Mouse (Mus musculus): Measurements from ENCODE around the gene Tssk3. TPM values are rescaled to one million over a fixed set of nuclear protein-coding genes. Genes with fewer than 3 reads are reported as not detected.
"Not testable (repeated sequence)": the region's sequence is repeated elsewhere in the genome, so short reads cannot be mapped to it uniquely, and the experiment has no call there.

Tssk3 gene
- total RNA-seq, 2 experiments from 2014 or later = not detected

DNA sequence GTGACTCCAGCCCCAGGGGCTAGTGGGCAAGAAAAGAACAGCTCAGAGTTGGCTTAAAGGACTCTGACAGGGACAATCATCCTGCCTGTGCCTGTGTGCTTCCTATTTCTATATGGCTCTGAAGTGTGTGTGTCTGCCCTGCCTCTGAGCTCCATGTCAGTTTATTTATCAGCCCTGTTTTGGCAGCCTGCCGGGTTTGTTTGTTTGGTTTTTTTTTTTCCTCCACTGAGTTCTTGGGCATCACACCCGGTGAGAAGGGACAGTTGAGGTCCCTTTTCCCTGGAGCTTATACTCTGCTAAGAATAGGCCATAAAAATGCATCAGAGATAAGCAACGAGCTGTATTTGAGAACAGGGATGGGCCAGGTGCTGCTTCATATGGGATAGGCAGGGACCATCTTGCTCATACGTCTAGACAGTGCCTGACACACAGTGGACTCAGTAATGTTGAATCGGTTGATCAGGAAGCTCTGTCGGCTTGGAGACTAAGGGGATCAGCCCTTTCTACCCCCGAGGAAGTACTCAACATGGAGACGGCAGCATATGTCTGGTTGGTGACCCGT lies 11.6 kb upstream of the Tssk3 start:
- no peak for ATAC-seq (ENCODE audit: poor library complexity, severe bottlenecking)

DNA sequence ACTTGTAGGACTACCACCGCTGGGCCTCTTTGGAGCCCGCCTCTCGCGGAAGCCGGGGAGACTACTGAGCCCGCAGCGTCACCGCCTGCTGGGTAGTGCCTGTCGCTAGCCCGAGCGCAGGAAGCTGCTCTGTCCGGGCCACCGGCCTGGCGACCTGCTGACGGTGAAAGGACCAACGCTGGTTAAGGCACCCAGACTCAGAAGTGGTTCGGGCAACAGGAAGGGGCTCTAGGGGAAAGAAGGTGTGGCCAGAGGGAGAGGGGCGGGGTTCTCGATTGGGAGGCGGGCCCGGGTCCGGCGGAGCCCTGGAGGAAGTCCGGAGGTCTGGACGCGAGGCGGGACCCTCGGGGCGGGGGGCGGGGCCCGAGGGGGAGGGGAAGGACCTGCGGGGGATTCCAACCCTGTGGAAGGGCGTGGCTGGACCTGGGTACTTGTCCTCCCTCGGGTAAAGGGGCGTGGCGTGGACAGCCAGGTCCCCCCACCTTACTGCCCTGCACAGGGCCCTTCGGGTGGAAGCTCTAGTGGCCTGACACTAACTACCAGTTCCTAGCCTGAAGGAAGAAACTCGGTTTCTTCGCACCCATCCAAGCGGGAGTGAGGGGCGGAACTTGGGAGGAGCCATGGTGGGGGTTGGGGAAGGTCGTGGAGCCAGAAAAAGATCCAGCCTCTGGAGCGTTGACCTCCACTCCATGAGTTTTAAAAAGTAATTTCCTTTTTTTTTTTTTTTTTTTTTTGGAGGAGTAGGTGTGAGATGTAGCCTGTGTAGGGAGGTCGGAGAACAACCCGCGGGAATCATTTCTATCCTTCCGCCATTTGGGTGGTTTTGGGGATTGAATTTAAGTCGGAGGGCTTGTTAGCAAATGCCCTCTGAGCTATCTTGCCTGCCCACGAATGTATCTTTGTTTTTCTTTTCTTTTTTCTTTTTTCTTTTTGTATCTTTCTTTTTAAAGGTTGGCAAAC lies 10.1 kb upstream of the Tssk3 start:
- ATAC-seq (ENCODE audit: poor library complexity, severe bottlenecking) = peak; percentile 72

DNA sequence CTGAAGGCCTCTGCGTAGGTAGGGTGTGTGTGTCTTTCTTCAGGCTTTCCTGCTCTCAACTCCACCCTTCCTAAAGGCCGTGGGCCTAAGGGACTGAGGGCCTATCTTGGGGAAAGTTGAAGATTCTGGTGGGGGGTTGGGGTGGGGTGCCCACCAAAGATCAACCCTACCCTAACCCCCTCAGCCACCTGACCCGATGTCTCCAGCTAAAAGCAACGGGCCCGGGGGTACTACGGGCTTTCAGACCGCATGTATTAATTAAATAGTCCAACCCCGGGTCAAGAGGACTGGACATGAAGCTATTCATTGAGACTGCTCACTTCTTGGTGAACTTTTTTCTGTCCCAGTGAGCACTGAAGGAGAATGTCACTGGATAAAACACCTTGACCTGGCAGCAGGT lies 9.2 kb upstream of the Tssk3 start:
- ATAC-seq (ENCODE audit: poor library complexity, severe bottlenecking) = no peak

DNA sequence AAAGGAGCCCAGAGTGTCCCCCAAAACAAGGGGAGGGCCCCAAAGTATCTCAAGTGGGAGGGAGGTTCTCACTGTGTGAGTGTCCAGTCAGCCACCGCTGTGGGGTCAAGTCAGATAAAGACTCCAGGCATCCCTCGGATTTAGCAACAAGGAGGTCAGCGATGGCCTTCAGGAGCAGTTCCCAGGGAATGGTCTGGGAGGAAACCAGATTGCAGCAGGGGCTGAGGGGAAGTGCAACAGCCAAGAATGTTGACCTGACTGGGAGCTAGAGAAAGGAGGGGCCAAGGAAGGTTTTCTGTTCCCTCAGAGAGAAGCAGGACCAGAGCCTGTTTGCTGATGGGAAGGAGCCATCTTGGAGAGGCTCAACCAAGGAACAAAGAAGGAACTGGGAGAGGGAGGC lies 8.1 kb upstream of the Tssk3 start:
- ATAC-seq (ENCODE audit: poor library complexity, severe bottlenecking) = no peak

DNA sequence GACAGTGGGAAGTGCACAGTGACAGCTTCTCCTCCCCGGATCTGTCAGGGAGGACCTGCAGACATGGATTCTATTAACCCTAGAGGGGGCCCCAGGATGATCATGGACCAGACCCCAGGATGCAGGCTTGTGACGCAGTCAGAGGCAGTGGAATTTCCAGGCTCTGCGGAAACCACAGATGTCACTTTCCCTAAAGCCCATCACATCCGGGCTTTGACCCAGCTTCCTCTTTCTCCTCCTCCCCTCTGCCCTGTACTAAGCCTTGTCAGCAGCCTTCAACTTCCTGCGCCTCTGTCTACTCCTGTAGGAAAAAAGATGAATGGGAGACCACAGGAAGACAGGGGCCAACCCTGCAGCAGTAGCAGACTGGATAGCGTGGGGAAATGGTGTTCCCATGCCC lies 5.8 kb upstream of the Tssk3 start:
- peak; percentile 61 for ATAC-seq (ENCODE audit: poor library complexity, severe bottlenecking)

DNA sequence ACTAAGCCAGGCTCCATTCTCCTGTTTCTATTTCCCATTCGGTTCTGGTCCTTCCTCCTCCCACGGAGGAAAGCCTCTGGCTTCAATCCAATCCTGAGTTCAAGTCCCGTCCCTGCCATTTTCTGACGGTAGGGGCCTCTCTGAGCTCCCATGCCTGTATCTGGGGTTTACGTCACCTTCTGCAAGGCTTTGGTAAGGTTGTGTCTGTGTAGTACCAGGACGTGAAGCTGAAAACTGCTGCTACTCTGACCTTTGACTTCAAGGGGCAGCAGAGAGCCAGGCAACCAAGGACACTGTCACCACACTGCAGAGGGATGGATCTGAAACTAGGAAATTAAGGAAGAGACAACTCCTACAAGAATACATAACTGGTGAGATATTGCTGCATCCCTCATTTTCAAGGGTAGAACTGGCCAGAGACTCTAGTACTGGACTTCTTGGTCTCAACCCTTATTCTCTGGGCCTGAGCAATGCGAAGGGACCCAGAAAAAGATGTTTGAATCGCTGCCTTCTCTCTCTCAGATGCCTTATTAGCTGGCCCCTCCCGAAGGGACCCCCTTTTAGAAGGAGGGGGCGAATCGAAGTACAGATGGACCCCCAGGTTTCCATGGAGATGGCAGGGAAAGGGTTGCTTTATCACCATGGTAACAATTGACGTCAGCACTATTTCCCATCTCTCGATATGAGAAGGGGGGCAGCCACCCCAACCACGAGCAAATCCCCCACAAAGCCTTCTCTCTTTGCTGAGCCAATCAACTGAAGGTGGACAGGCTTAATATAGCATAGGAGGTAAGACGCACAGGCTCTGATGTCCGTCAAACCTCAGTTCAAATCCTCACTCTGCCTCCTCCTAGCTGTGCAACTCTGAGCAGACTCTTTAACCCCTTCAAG lies 5.1 kb upstream of the Tssk3 start:
- peak; percentile 53 for ATAC-seq (ENCODE audit: poor library complexity, severe bottlenecking)

DNA sequence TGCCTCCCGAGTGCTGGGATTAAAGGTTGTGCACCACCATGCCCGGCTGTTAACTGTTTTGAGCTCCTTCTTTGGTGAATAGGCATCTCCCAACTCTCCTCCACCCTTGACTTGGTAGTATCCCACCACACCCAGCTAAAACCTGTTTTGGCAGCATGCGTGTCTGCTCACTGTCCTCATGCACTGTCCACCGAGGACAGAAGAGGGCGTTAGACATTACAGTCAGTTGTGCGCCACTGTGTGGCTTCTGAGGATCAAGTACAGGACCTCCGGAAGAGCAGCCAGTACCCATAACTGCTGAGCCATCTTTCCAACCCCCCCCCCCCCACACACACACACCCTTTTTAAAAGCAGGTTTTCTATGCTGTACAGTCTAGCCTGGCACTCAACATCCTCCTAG lies 3.9 kb upstream of the Tssk3 start:
- ATAC-seq (ENCODE audit: poor library complexity, severe bottlenecking) = no peak

DNA sequence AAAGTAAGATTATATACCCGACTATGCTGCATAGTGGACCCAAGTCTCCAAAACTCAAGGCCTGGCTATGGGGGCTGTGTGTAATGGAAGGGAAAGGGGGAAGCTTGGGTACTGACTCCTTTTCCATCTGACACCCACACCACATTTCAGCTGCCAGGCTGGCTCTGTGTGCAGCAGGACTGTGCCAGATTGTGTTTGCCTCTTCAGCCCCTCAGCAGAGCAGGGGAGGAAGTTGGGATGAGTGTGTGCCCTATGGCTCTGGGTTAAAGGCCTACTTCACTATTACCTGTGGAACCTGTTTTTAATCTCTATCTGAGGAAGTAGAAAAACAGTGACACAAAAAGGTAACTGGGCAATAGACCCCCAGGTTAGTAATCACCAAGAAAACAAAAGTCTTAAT lies 9.7 kb downstream of the Tssk3 start:
- no peak for ATAC-seq (ENCODE audit: poor library complexity, severe bottlenecking)

DNA sequence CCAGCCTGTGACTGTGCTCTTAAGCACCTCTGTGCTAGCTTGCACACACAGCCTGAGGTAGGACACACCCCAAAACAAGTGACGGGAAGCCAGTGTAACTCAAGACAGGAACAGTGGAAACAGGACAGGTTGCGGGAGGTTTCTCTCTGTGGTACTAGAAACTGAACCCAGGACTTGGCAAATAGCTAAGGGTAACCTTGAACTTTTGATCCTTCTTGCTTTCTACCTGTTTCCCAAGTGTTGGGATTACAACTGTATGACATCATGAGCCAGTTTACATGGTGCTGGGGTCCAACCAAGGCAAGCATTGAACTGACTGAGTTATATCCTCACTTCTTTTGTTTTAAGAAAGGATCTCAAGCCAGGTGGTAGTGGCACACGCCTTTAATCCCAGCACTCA lies 11.0 kb downstream of the Tssk3 start:
- ATAC-seq (ENCODE audit: poor library complexity, severe bottlenecking) = no peak

DNA sequence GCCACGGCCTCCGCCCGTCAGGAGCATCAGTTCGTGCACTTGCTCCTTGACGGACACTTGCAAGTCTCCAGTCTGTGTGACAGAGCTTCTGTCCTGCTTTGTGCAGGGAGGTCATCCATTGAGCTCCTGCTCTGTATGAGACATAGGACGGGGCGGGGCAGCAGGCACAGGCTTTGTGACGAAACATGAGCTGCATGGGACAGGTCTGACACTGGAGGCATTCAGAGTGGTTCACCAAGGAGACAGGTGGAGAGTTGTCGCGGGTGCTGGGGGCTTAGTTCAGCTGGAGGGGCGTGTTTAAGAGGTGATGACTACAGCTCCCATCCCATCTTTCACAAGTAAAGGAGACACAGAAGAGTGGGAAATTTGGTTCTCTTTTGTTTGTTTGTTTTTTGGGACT lies 14.8 kb downstream of the Tssk3 start:
- no peak for ATAC-seq (ENCODE audit: poor library complexity, severe bottlenecking)

DNA sequence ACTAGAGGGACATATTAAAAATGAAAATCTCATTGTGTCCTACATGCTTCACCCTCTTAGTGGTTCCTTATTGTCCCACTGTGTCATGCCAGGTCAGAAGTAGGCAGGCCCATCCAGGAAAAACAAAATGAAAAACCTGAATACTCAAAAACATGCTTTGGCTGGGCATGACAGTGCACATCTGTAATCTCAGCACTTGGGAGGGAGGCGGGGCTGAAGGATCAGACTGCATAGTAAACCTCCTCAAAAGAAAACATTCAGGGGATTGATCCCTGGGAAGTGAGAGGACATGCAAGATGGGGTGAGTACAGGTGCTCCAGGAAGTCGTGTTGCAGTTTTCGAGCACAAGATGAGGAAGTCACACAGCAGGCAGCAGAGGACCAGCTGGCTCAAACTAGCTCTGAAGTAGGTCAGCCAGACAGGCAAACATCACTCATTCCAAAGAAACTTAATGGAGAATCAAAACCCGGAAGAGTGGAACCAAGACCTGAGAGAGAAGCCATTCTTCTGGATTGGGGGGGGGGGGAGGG lies 26.5 kb downstream of the Tssk3 start:
- no peak for ATAC-seq (ENCODE audit: poor library complexity, severe bottlenecking)

DNA sequence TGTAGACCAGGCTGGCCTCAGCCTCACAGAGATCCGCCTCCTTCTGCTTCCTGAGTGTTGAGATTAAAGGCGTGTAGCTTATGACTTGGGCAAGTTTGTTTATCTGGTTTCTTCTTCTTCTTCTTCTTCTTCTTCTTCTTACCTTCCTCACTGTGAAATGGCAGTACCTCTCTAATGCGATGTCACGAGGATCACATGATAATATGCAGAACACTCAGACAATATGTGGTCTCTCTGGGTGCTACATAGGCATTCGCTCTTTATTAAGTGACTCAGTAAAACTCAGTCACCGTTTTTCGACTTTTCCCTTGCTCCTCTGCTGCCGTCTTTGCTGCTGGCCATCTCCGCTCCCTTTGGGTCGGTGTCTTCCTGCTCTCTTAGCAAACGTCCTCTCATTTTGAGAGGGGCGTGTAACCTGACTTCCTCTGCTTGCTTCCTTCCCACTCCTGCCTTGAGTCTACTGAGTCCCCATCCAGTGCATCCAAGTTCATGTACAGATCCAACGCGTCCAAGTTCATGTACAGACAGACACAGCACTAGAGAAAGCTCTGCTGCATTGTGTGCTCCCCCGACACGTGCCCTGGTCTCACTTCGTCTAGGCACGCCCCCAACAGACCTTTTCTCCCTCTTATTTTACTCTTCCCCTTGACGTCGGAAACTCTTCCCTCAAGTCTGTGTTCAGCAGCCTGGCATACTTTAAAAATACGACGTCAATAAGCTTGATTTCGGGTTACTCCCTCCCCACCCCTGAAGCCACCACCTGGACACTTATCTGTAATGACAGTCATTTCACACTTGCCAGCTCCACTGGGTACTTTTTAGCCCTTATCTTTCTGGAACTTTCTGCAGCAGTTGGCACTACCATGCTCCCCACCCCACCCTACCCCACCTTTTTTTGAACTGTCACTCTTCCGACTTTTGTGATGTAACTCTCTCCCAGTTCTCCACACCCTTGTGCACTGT lies 27.4 kb downstream of the Tssk3 start:
- no peak for ATAC-seq (ENCODE audit: poor library complexity, severe bottlenecking)

DNA sequence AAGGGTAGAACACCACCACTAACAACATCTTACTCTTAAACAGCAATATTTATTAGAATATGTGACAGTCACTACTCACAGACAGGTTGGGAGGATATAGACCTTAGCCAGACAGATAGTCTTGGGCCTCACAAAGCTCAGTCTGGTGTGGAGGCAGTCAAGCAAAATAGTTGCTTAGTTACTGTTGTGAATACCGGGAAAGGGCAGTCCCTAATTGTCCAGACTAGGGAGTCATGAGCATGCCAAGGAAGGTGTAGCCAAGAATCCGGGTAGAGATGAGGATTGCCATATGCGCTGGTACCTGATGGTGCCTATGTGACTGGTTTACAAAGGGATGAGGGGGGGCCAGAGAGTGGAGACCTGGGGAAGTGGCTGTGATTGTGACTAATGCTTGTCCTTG lies 28.7 kb downstream of the Tssk3 start:
- ATAC-seq (ENCODE audit: poor library complexity, severe bottlenecking) = no peak

DNA sequence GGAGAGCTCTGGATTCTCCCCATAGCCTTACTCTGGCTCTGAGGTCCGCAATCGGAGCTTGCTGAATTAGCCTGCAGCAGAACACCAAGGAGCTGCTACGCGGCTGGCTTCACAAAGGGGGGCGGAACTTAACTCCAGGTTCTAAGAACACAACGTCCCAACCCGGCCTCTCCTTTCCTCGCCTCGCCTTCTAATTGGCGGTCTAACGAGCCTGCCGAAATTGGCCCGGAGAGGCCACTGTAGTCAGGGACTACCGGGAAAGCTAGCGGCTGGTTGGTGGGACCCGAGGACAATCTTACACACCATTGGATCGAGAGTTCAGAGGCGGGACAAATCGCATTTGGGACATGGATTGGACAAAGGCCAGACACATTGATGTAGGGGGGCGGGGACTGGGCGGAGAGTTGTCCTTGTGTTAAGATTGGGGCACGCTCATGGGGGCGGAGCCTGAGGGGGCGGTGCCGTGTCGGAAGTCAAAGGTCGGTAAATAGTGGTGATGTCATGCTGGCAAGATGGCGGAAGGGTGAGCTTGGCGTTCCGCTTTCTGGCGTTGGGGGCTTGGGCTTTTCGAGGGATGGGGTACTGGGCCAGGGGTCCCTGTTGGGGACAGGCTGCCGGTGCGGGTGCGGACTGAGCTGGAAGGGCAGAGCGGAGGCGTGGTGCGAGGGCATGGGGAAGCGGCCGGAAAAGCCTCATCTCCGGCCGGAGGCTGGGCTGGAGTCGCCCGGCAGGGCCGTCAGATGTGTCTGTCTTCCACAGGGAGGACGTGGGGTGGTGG lies 29.4 kb downstream of the Tssk3 start, which contains the start of gene Bsdc1:
Gene Bsdc1 (plus strand): TSS at position 399 of the 778 bp plus-strand sequence.
- peak; percentile 93 for ATAC-seq (ENCODE audit: poor library complexity, severe bottlenecking)

DNA sequence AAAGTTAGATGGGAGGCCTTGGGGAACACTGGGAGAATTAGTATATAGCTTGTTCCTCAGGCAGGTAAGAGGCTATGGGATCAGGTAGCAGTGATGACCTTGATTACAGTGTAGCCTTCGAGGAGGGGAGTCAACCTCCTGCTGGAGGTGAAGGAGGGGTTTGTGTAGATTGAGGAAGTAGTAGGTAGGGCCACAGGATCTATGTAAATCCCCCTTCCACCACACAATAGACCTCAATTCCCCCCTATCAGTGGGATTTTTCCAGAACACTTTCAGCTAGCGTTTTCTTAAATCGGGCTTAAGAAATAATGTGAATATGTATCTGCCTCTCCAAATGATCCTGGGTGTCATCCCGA lies 30.0 kb downstream of the Tssk3 start:
- ATAC-seq (ENCODE audit: poor library complexity, severe bottlenecking) = no peak

DNA sequence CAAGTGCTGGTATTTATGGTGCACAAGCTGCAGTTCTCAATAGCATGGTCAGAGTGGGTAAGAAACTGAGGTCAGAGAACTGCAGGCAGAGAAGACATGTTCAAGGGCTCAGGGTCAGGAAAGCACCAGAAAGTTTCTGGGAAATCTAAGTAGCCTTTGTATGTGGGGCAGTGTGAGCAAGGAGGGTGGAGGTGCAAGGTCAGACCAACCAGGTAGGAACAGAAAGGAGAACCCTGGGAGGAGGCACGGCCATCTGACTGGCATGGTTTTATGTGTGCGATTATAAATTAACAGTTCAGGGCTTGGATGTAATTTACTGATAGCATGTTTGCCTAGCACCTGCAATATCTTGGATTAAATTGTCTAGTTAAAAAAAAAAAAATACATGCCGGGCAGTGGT lies 31.1 kb downstream of the Tssk3 start:
- no peak for ATAC-seq (ENCODE audit: poor library complexity, severe bottlenecking)

DNA sequence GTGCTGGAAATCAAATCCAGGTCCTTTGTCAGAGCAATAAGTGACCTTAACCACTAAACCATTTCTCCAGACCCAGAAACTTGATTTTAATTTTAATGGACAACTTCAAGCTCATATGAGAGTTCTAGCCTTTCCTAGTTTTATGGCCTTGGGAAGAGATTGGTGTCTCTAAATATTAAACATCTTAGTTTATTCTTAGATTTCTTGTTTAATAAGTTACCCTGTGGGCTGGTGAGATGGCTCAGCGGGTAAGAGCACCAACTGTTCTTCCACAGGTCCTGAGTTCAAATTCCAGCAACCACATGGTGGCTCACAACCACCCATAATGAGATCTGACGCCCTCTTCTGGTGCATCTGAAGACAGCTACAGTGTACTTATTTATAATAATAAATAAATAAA lies 33.5 kb downstream of the Tssk3 start:
- not testable (repeated sequence) for ATAC-seq (ENCODE audit: poor library complexity, severe bottlenecking)

DNA sequence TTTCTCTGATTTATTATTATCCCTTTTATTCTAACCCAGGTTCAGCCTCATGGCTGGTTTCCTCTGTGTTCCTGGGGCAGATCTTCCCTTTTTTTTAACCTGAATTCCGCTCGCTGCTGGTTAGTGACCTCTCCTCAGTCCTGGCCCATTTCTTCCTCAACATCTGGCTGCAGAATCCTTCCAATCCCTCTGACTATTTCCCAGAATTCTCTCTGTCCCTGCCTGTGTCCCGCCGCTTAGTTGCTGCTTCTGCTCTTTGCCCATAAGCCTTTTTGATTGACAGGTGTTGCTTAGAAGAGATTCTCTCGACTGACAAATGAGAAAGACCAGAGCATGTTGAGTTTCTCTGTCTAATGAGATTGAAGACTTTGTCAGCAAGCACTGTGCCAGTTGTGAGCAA lies 34.7 kb downstream of the Tssk3 start:
- no peak for ATAC-seq (ENCODE audit: poor library complexity, severe bottlenecking)

DNA sequence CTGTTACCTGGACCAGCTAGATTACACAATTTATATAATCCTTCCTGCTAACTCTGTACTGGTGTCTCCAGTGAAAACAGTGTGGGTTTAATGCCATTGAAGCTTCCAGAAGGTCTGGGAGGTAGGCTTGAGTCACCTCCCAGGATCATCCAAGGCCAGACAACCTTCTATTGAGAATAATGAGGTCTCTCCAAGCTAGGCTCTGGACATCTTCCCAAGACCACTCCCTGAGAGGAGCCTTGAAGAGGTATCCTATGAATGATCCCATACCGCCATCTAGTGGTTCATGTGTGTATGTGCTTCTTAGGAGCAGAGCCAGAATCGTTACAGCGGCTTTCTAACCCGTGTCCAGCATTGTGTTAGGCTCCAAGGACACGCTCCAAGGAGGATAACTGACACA lies 35.6 kb downstream of the Tssk3 start:
- ATAC-seq (ENCODE audit: poor library complexity, severe bottlenecking) = peak; percentile 100

Data from megakaryocyte, adult 5-6 weeks (primary cell).